Mouse (Mus musculus) cerebellum, adult 2 months (tissue): ENCODE data around the gene Mroh9.

Source experiments
- CTCF ChIP-seq: fragments of 200-500 bp; IDR thresholded peaks from 2 replicates; pipeline ENCODE4 v1.5.1; 2011; ENCODE audit warnings: low read depth, mild to moderate bottlenecking, control low read depth, low read length, moderate library complexity, borderline replicate concordance; ENCODE audit not compliant: insufficient read depth
- POLR2A ChIP-seq: fragments of 200-500 bp; IDR thresholded peaks from 2 replicates; pipeline ENCODE4 v1.6.1; 2011; ENCODE audit warnings: low read length, control low read depth, borderline replicate concordance; ENCODE audit not compliant: insufficient read depth

GRCm38 (mm10) chr1:163126175-163126881, 40.9 kb upstream of the Mroh9 start:
- TF ChIP-seq CTCF (no peak), POLR2A (no peak)
